Mouse (Mus musculus): ENCODE measurements at regions not wholly inside any gene's neighbourhood (a gene's known extent, or its start where the extent isn't known, plus 50 kb on each side); places are given as distances from the start of the nearest gene placed in this dataset.
"Not testable (repeated sequence)": the region's sequence is repeated elsewhere in the genome, so short reads cannot be mapped to it uniquely, and the experiment has no call there.

DNA sequence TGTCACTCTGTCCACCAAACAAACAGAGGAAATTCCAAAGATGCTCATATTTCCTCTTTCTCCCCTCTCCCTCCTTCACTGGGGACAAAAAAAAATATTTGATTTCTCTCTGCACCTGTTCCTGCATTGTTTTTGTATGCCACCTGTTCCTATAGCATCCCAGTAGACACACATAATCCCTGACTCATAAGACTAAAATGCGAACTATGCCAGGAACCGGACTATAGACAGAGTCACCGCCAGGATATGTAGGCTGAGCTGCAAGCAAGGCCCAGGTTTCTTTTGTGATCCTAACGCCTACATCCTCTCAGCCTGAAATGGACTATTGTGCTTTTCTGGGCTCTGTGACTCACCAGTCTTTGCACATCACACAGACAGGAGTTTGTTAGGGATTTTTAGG, 116.9 kb upstream of the Hpf1 start:
- no peak for ATAC-seq (ENCODE audit: low FRiP score, low TSS enrichment)
- H3K27ac ChIP-seq (ENCODE audit: low read length) = no peak overlapping the region

DNA sequence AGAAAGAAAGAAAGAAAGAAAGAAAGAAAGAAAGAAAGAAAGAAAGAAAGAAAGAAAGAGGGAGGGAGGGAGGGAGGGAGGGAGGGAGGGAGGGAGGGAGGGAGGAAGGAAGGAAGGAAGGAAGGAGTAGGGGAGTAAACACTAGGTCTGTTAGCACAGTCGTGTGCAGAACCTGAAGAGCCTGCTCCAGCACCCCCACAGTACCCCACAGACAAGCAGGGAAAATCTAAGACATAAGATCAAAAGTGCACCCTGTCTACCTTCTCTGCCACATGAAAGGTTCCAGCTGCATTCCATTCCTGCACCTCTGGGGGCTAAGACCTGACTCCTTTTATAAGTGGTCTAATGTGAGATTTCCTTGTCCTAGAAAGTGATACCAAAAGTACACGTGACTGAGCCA, 114.0 kb upstream of the Hpf1 start:
- not testable (repeated sequence) for H3K27ac ChIP-seq (ENCODE audit: low read length); H3K36me3 ChIP-seq (ENCODE audit: insufficient read depth, low read length); H3K27me3 ChIP-seq (ENCODE audit: insufficient read depth, low read length); H3K4me3 ChIP-seq (ENCODE audit: low read length); H3K4me2 ChIP-seq (replicated peaks; ENCODE audit: low read depth, low read length); H3K9me3 ChIP-seq (ENCODE audit: low read length); ATAC-seq (ENCODE audit: low FRiP score, low TSS enrichment); H3K4me1 ChIP-seq (ENCODE audit: insufficient read depth, low read length); H3K9ac ChIP-seq (replicated peaks; ENCODE audit: low read length)
- WGBS = 20% methylated on average over 2 of the region's 2 CpGs

More for the DNA sequence above, 116.9 kb upstream of the Hpf1 start:
- no peaks in the 10 kb centered on the region for H3K27me3 ChIP-seq (ENCODE audit: insufficient read depth, low read length)
- H3K9ac ChIP-seq (replicated peaks; ENCODE audit: low read length) = no peak overlapping the region
- no peak overlapping the region for H3K4me2 ChIP-seq (replicated peaks; ENCODE audit: low read depth, low read length)
- H3K36me3 ChIP-seq (ENCODE audit: insufficient read depth, low read length) = no peaks in the 10 kb centered on the region
- H3K4me3 ChIP-seq (ENCODE audit: low read length) = no peak overlapping the region
- no peaks in the 10 kb centered on the region for H3K4me1 ChIP-seq (ENCODE audit: insufficient read depth, low read length)
- H3K9me3 ChIP-seq (ENCODE audit: low read length) = no peaks in the 10 kb centered on the region
- WGBS = 68% methylated on average over 4 of the region's 4 CpGs

DNA sequence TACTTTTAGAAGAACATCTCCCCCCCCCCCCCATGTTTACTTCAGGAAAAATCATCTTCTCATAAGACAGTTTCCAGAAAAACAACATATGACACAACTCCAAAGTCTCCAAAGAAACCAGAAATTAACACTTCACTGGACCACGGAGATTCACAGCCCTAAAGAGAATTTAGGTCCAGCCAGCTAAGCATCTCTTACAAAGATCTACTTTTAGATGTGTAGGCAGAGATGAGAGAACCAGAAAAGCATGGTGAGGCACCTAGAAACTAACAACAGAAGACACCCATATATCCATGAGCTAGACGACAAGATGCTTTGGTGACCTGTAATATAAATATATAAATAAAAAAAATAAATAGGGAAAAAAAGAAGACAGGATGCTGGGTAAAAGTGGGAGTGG, 105.2 kb upstream of the Hpf1 start:
- H3K4me1 ChIP-seq (ENCODE audit: insufficient read depth, low read length) = no peaks in the 10 kb centered on the region
- no peaks in the 10 kb centered on the region for H3K9me3 ChIP-seq (ENCODE audit: low read length)
- H3K9ac ChIP-seq (replicated peaks; ENCODE audit: low read length) = no peak overlapping the region
- 78% methylated on average over 2 of the region's 2 CpGs for WGBS
- no peak overlapping the region for H3K4me3 ChIP-seq (ENCODE audit: low read length)
- ATAC-seq (ENCODE audit: low FRiP score, low TSS enrichment) = no peak
- no peaks in the 10 kb centered on the region for H3K27me3 ChIP-seq (ENCODE audit: insufficient read depth, low read length)
- H3K27ac ChIP-seq (ENCODE audit: low read length) = no peak overlapping the region
- no peaks in the 10 kb centered on the region for H3K36me3 ChIP-seq (ENCODE audit: insufficient read depth, low read length)
- no peak overlapping the region for H3K4me2 ChIP-seq (replicated peaks; ENCODE audit: low read depth, low read length)

DNA sequence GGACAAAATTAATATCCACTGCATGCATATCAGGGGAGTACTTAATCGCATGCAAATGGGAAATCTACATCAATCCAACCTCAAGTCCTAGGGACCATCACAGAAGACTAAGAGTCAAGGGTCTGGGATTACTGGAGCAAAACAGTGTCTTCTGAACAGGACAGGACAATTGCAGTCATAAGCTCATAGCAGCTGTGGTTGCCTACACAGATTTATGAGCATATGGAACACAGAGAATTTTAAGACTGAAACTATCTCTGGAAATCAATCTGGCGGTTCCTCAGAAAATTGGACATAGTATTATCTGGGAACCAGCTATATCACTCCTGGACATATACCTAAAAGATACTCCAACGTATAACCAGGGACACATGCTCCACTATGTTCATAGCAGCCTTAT, 99.8 kb upstream of the Hpf1 start:
- H3K36me3 ChIP-seq (ENCODE audit: insufficient read depth, low read length) = no peaks in the 10 kb centered on the region
- no peaks in the 10 kb centered on the region for H3K4me1 ChIP-seq (ENCODE audit: insufficient read depth, low read length)
- no peak overlapping the region for H3K9ac ChIP-seq (replicated peaks; ENCODE audit: low read length)
- ATAC-seq (ENCODE audit: low FRiP score, low TSS enrichment) = no peak
- no peak overlapping the region for H3K4me3 ChIP-seq (ENCODE audit: low read length)
- no peak overlapping the region for H3K4me2 ChIP-seq (replicated peaks; ENCODE audit: low read depth, low read length)
- no peaks in the 10 kb centered on the region for H3K27me3 ChIP-seq (ENCODE audit: insufficient read depth, low read length)
- no peaks in the 10 kb centered on the region for H3K9me3 ChIP-seq (ENCODE audit: low read length)
- 87% methylated on average over 3 of the region's 3 CpGs for WGBS
- H3K27ac ChIP-seq (ENCODE audit: low read length) = no peak overlapping the region

DNA sequence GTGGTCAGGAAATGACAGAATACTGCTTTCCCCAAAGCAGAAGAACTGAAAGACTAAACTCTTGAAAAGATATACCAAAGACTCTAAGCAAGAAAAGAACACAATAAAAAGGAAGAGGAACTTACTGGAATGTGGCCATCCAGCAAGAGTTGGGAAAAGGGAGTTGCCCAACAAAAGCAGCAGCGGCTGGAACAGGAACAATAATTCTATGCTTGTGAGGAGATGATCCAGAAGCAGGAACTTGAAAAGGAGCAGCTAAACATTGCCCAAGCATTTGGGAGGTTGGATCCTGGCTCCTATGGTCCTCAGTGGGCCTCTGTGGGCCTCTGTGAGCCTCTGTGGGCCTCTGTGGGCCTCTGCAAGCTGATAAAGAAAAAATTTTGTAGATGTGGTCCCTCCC, 97.7 kb upstream of the Hpf1 start:
- Histone ChIP-seq H3K36me3 (ENCODE audit: insufficient read depth, low read length) (no peaks in the 10 kb centered on the region), H3K4me3 (ENCODE audit: low read length) (no peak overlapping the region), H3K9me3 (ENCODE audit: low read length) (no peaks in the 10 kb centered on the region), H3K27me3 (ENCODE audit: insufficient read depth, low read length) (no peaks in the 10 kb centered on the region), H3K4me1 (ENCODE audit: insufficient read depth, low read length) (no peaks in the 10 kb centered on the region), H3K4me2 (replicated peaks; ENCODE audit: low read depth, low read length) (no peak overlapping the region), H3K27ac (ENCODE audit: low read length) (no peak overlapping the region), H3K9ac (replicated peaks; ENCODE audit: low read length) (no peak overlapping the region)
- no peak for ATAC-seq (ENCODE audit: low FRiP score, low TSS enrichment)
- WGBS = 64% methylated on average over 1 of the region's 1 CpGs

DNA sequence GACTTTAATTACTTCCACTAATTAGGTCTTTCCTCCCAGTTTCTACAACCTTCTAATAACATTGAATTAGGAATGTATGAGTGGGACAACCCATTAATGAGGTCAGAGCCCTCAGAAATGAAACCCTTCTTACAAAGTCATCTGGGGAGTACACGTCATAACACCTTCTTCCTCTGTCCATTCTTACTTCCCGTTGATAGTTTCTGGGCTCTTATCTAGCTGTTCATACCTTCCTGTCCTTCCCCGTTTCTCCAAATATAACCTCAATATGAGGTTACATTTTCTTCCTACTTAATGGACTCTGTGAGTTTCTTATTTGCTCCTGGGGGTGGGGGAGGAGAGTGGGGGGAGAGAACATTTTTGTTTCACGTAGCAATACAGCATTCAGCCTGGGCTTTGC, 85.4 kb upstream of the Hpf1 start:
- no peak for ATAC-seq (ENCODE audit: low FRiP score, low TSS enrichment)
- no peak overlapping the region for H3K4me2 ChIP-seq (replicated peaks; ENCODE audit: low read depth, low read length)
- H3K9ac ChIP-seq (replicated peaks; ENCODE audit: low read length) = no peak overlapping the region
- H3K9me3 ChIP-seq (ENCODE audit: low read length) = no peaks in the 10 kb centered on the region
- no peaks in the 10 kb centered on the region for H3K27me3 ChIP-seq (ENCODE audit: insufficient read depth, low read length)
- H3K4me1 ChIP-seq (ENCODE audit: insufficient read depth, low read length) = no peaks in the 10 kb centered on the region
- no peak overlapping the region for H3K4me3 ChIP-seq (ENCODE audit: low read length)
- H3K27ac ChIP-seq (ENCODE audit: low read length) = no peak overlapping the region
- H3K36me3 ChIP-seq (ENCODE audit: insufficient read depth, low read length) = no peaks in the 10 kb centered on the region
- WGBS = 78% methylated on average over 4 of the region's 4 CpGs

DNA sequence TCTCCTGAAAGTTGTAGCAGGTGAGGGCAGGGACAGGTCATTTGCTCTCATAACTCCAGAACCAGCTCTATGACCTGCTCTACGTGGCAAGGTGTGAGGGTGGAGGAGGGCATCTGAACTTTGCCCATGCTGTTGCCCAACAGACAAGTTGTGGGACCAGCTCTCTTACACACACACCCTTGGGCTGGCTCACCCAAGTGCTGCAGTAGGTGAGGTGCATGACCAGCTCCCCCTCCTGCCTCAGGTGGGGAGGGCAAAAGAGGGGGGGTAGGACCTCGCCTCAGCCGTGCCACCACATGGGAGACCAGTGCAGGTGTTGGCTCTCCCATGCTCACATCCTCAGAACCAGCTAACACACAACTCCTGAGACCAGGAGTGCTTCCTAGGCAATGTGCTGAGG, 83.4 kb upstream of the Hpf1 start:
- Histone ChIP-seq H3K4me2 (replicated peaks; ENCODE audit: low read depth, low read length) (no peak overlapping the region), H3K4me1 (ENCODE audit: insufficient read depth, low read length) (no peaks in the 10 kb centered on the region), H3K4me3 (ENCODE audit: low read length) (no peak overlapping the region), H3K27ac (ENCODE audit: low read length) (no peak overlapping the region), H3K9ac (replicated peaks; ENCODE audit: low read length) (no peak overlapping the region), H3K27me3 (ENCODE audit: insufficient read depth, low read length) (no peaks in the 10 kb centered on the region), H3K36me3 (ENCODE audit: insufficient read depth, low read length) (no peaks in the 10 kb centered on the region), H3K9me3 (ENCODE audit: low read length) (no peaks in the 10 kb centered on the region)
- 90% methylated on average over 3 of the region's 3 CpGs for WGBS
- no peak for ATAC-seq (ENCODE audit: low FRiP score, low TSS enrichment)

DNA sequence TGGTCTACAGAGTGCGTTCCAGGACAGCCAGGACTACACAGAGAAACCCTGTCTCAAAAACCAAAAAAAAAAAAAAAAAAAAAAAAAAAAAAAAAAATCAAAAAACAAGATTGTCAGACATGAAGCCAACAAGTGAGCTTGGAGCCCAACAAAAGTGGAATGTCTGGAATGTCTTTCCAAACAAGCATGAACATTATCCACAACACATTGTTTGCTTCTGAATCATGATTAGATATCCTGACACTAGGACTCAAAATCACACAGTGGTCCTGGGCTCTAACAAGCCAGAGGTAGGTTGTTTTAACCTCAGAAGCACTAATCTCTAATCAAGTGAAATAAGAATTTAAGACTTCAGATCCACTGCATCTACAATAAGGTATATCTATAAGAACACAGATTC, 80.4 kb upstream of the Hpf1 start:
- no peak overlapping the region for H3K4me2 ChIP-seq (replicated peaks; ENCODE audit: low read depth, low read length)
- H3K4me3 ChIP-seq (ENCODE audit: low read length) = no peak overlapping the region
- 100% methylated on average over 1 of the region's 1 CpGs for WGBS
- ATAC-seq (ENCODE audit: low FRiP score, low TSS enrichment) = no peak
- no peaks in the 10 kb centered on the region for H3K9me3 ChIP-seq (ENCODE audit: low read length)
- H3K4me1 ChIP-seq (ENCODE audit: insufficient read depth, low read length) = no peaks in the 10 kb centered on the region
- no peak overlapping the region for H3K9ac ChIP-seq (replicated peaks; ENCODE audit: low read length)
- no peak overlapping the region for H3K27ac ChIP-seq (ENCODE audit: low read length)
- no peaks in the 10 kb centered on the region for H3K36me3 ChIP-seq (ENCODE audit: insufficient read depth, low read length)
- no peaks in the 10 kb centered on the region for H3K27me3 ChIP-seq (ENCODE audit: insufficient read depth, low read length)

DNA sequence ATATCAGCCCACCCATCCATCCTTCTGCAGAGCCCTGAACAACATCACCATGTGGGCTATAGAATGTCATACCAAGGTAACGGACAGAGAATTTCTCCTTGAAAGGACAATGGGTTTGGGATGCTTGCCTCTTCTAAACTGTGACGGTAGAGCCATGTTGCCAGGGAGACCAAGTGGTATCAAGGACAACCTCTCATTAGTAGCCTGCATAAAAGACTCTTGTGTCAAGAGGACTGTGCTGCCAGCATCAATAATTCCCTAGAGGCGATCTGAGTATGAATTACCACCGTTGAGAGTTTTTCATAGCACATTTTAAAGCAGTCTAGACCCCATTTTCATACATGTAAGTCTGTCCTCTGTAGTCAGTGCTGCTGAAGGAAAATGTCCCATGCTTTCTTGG, 79.3 kb upstream of the Hpf1 start:
- H3K4me3 ChIP-seq (ENCODE audit: low read length) = no peak overlapping the region

DNA sequence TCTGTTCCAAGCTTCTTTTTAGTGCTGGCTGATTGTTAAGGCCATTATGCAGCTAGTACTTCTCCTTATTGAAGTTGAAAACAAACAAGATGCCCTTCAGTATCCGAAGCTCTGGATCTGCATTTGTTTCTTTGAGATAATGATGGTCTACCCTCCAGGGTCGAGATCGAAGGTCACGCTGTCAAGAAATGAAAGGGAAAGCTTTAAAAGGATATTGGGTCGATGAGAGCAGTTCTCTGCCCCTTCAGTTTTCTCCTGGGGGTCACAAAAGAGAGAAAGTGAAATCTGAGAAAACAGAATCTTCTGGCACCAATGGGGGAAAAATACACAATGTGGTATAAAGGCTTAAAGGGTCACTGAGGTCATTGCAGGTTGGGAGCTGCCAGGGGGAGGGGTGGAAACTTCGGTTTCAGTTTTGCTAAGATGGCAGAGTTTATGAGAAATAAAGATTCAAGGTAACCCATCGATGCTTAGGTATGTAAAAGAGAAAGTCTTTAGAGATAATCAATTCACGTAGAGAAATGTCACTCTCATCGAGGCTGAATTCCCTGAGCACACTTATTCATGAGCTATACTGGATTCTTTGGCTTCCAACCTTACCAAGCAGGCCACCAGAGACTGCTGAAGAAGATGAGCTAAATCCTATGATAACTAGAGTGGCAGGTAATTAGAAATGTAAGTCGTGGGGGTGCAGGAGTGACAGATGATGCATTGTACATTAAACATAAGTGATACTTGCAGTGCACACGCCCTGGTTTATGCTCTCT, 64.4 kb upstream of the Hpf1 start:
- Histone ChIP-seq H3K4me2 (replicated peaks; ENCODE audit: low read depth, low read length) (no peak overlapping the region), H3K27ac (ENCODE audit: low read length) (no peak overlapping the region), H3K4me1 (ENCODE audit: insufficient read depth, low read length) (no peaks in the 10 kb centered on the region), H3K9me3 (ENCODE audit: low read length) (no peaks in the 10 kb centered on the region), H3K4me3 (ENCODE audit: low read length) (no peak overlapping the region), H3K36me3 (ENCODE audit: insufficient read depth, low read length) (no peaks in the 10 kb centered on the region), H3K9ac (replicated peaks; ENCODE audit: low read length) (no peak overlapping the region), H3K27me3 (ENCODE audit: insufficient read depth, low read length) (no peaks in the 10 kb centered on the region)
- ATAC-seq (ENCODE audit: low FRiP score, low TSS enrichment) = no peak
- 72% methylated on average over 11 of the region's 11 CpGs for WGBS

More for the DNA sequence above, 79.3 kb upstream of the Hpf1 start:
- H3K9me3 ChIP-seq (ENCODE audit: low read length) = no peaks in the 10 kb centered on the region
- no peaks in the 10 kb centered on the region for H3K27me3 ChIP-seq (ENCODE audit: insufficient read depth, low read length)
- H3K9ac ChIP-seq (replicated peaks; ENCODE audit: low read length) = no peak overlapping the region
- H3K4me2 ChIP-seq (replicated peaks; ENCODE audit: low read depth, low read length) = no peak overlapping the region
- no peak overlapping the region for H3K27ac ChIP-seq (ENCODE audit: low read length)
- no peaks in the 10 kb centered on the region for H3K36me3 ChIP-seq (ENCODE audit: insufficient read depth, low read length)
- H3K4me1 ChIP-seq (ENCODE audit: insufficient read depth, low read length) = no peaks in the 10 kb centered on the region
- WGBS = 81% methylated on average over 4 of the region's 4 CpGs
- ATAC-seq (ENCODE audit: low FRiP score, low TSS enrichment) = no peak

Measured in kidney, embryonic 16.5 days (tissue).